Mouse (Mus musculus) lung, embryonic 15.5 days (tissue): Measurements from ENCODE around the gene Psmd8. TPM values are rescaled to one million over a fixed set of nuclear protein-coding genes. Genes with fewer than 3 reads are reported as not detected.
A peak's percentile ranks its signal among the peaks of the same experiment; 100 is the strongest.

ENCODE experiments used
- ATAC-seq: fragments of 200-750 bp; cut with Nextera tagmentation; 2 replicates; pipeline ENCODE4 v1.8.0; 2017; ENCODE audit warnings: moderate number of reproducible peaks, borderline replicate concordance; ENCODE audit not compliant: low FRiP score, low TSS enrichment; ENCODE audit errors: extremely low read depth
- H3K27ac ChIP-seq: fragments of 300-500 bp; sonication (generic); 2 replicates; pipeline ENCODE4 v1.5.1; 2015; ENCODE audit warnings: moderate library complexity, mild to moderate bottlenecking, inconsistent platforms
- H3K27me3 ChIP-seq: fragments of 300-500 bp; sonication (generic); 2 replicates; pipeline ENCODE4 v1.6.1; 2015; ENCODE audit warnings: inconsistent platforms
- H3K36me3 ChIP-seq: fragments of 300-500 bp; sonication (generic); 2 replicates; pipeline ENCODE4 v1.6.1; 2015; ENCODE audit warnings: inconsistent platforms
- H3K4me1 ChIP-seq: fragments of 300-500 bp; sonication (generic); 2 replicates; pipeline ENCODE4 v1.6.1; 2015; ENCODE audit warnings: inconsistent platforms
- H3K4me2 ChIP-seq: fragments of 300-500 bp; sonication (generic); 2 replicates; pipeline ENCODE4 v1.6.1; 2015; ENCODE audit warnings: inconsistent platforms, mild to moderate bottlenecking, moderate library complexity
- H3K4me3 ChIP-seq: fragments of 300-500 bp; sonication (generic); 2 replicates; pipeline ENCODE4 v1.5.1; 2015; ENCODE audit warnings: mild to moderate bottlenecking, inconsistent platforms
- H3K9ac ChIP-seq: fragments of 300-500 bp; sonication (generic); 2 replicates; pipeline ENCODE4 v1.6.1; 2015; ENCODE audit warnings: inconsistent platforms
- H3K9me3 ChIP-seq: fragments of 300-500 bp; sonication (generic); 2 replicates; pipeline ENCODE4 v1.6.1; 2016; ENCODE audit warnings: inconsistent platforms
- WGBS: fragments of 180-500 bp; shearing (Covaris S2); methylation state at CpG from one replicate; pipeline ENCODE4 v1.1.7; 2015; 5-methylcytosine and 5-hydroxymethylcytosine counted together
- polyA plus RNA-seq: library from polyadenylated mRNA; unstranded; fragments of >200 nt; fragmentation: Nextera tagmentation; extraction: Ambion mirVana; gene quantifications from 2 replicates; pipeline ENCODE4 v1.2.1, GENCODE M21; 2015

Gene Psmd8
- polyA plus RNA-seq, 1 experiment from 2014 or later = 267 TPM

- peak overlapping the region; percentile 85 for H3K27ac ChIP-seq
- ATAC-seq = peak; percentile 77
- 0% methylated on average over 30 of the region's 39 CpGs for WGBS
- H3K4me2 ChIP-seq = peak overlapping the region; percentile 91
- peak overlapping the region; percentile 44 for H3K9ac ChIP-seq
- no peaks in the 10 kb centered on the region for H3K9me3 ChIP-seq
- peaks cover 42% of the 10 kb centered on the region for H3K4me1 ChIP-seq
- peaks cover 59% of the 10 kb centered on the region for H3K27me3 ChIP-seq
- H3K4me3 ChIP-seq = peak overlapping the region; percentile 61
- H3K36me3 ChIP-seq = peaks cover 14% of the 10 kb centered on the region
Measured at GRCm38 (mm10) chr7:29169231-29170065, 11.1 kb downstream of the Psmd8 start.

DNA sequence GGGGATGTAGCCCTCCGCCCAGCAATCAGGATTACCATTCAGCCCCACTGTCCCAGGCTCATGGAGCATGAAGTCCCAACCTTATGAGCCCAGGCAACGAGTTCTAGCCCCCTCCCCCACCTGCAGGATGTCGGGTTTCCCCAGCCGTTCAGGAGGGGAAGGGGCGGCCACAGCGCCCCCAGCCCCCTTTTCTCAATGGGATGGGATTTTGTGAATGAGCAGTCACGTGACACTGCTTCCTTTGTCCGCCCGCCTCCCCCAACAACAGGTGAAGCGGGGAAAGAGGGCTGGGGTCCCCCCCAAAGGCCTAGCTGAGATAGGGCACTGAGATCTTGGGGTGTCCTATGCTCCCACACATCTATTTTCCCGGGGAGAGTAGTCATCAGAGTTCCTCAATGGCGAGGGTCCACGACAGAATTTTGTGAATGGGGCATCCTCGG lies 11.7 kb downstream of the Psmd8 start:
- peak overlapping the region; percentile 61 for H3K4me3 ChIP-seq
- no peak overlapping the region for H3K27ac ChIP-seq
- WGBS = under 1% methylated on average over 13 of the region's 14 CpGs
- peaks cover 8% of the 10 kb centered on the region for H3K36me3 ChIP-seq
- H3K9ac ChIP-seq = peak overlapping the region; percentile 44
- peak overlapping the region; percentile 91 for H3K4me2 ChIP-seq
- H3K27me3 ChIP-seq = peaks cover 54% of the 10 kb centered on the region
- H3K4me1 ChIP-seq = peaks cover 42% of the 10 kb centered on the region
- ATAC-seq = no peak
- no peaks in the 10 kb centered on the region for H3K9me3 ChIP-seq

GRCm38 (mm10) chr7:29168121-29168695 lies 12.3 kb downstream of the Psmd8 start:
- peak overlapping the region; percentile 91 for H3K4me2 ChIP-seq
- no peak overlapping the region for H3K27ac ChIP-seq
- peak overlapping the region; percentile 61 for H3K4me3 ChIP-seq
- peaks cover 2% of the 10 kb centered on the region; the same call in 1 of the 2 replicates for H3K36me3 ChIP-seq
- no peaks in the 10 kb centered on the region for H3K9me3 ChIP-seq
- no peak overlapping the region for H3K9ac ChIP-seq
- H3K4me1 ChIP-seq = peaks cover 43% of the 10 kb centered on the region
- ATAC-seq = no peak
- H3K27me3 ChIP-seq = peaks cover 47% of the 10 kb centered on the region
- WGBS = 10% methylated on average over 10 of the region's 10 CpGs

GRCm38 (mm10) chr7:29167656-29168055 lies 12.8 kb downstream of the Psmd8 start:
- no peak for ATAC-seq
- Histone ChIP-seq H3K9ac (no peak overlapping the region), H3K36me3 (no peaks in the 10 kb centered on the region; the same call in 1 of the 2 replicates), H3K9me3 (no peaks in the 10 kb centered on the region), H3K27me3 (peaks cover 42% of the 10 kb centered on the region), H3K4me3 (no peak overlapping the region), H3K4me2 (no peak overlapping the region), H3K27ac (no peak overlapping the region), H3K4me1 (peaks cover 47% of the 10 kb centered on the region)
- 20% methylated on average over 19 of the region's 19 CpGs for WGBS

- 15% methylated on average over 9 of the region's 9 CpGs for WGBS
- Histone ChIP-seq H3K9me3 (no peaks in the 10 kb centered on the region), H3K4me1 (peaks cover 17% of the 10 kb centered on the region), H3K36me3 (no peaks in the 10 kb centered on the region), H3K27me3 (peaks cover 32% of the 10 kb centered on the region), H3K4me2 (peak overlapping the region; percentile 6; the same call in 1 of the 2 replicates), H3K27ac (0 out of 2 replicates have a peak overlapping the region, but pooled peaks have one; percentile 11), H3K9ac (no peak overlapping the region), H3K4me3 (no peak overlapping the region)
- ATAC-seq = peak; percentile 50; the same call in 1 of the 2 replicates
Measured at GRCm38 (mm10) chr7:29162750-29163525, 17.6 kb downstream of the Psmd8 start.

GRCm38 (mm10) chr7:29162294-29162693 lies 18.2 kb downstream of the Psmd8 start:
- peaks cover 17% of the 10 kb centered on the region for H3K4me1 ChIP-seq
- H3K9ac ChIP-seq = no peak overlapping the region
- 41% methylated on average over 5 of the region's 5 CpGs for WGBS
- no peak for ATAC-seq
- peak overlapping the region; percentile 11; the same call in 1 of the 2 replicates for H3K27ac ChIP-seq
- H3K4me3 ChIP-seq = no peak overlapping the region
- peak overlapping the region; percentile 6; the same call in 1 of the 2 replicates for H3K4me2 ChIP-seq
- H3K36me3 ChIP-seq = no peaks in the 10 kb centered on the region
- peaks cover 30% of the 10 kb centered on the region for H3K27me3 ChIP-seq
- no peaks in the 10 kb centered on the region for H3K9me3 ChIP-seq

- H3K4me1 ChIP-seq = peaks cover 27% of the 10 kb centered on the region
- no peak overlapping the region for H3K4me3 ChIP-seq
- H3K27ac ChIP-seq = no peak overlapping the region
- H3K36me3 ChIP-seq = no peaks in the 10 kb centered on the region
- H3K4me2 ChIP-seq = no peak overlapping the region
- H3K27me3 ChIP-seq = peaks cover 26% of the 10 kb centered on the region
- no peak for ATAC-seq
- 4% methylated on average over 5 of the region's 5 CpGs for WGBS
- H3K9ac ChIP-seq = no peak overlapping the region
- H3K9me3 ChIP-seq = no peaks in the 10 kb centered on the region; the same call in 1 of the 2 replicates
Measured at GRCm38 (mm10) chr7:29158264-29158663, 22.2 kb downstream of the Psmd8 start.

DNA sequence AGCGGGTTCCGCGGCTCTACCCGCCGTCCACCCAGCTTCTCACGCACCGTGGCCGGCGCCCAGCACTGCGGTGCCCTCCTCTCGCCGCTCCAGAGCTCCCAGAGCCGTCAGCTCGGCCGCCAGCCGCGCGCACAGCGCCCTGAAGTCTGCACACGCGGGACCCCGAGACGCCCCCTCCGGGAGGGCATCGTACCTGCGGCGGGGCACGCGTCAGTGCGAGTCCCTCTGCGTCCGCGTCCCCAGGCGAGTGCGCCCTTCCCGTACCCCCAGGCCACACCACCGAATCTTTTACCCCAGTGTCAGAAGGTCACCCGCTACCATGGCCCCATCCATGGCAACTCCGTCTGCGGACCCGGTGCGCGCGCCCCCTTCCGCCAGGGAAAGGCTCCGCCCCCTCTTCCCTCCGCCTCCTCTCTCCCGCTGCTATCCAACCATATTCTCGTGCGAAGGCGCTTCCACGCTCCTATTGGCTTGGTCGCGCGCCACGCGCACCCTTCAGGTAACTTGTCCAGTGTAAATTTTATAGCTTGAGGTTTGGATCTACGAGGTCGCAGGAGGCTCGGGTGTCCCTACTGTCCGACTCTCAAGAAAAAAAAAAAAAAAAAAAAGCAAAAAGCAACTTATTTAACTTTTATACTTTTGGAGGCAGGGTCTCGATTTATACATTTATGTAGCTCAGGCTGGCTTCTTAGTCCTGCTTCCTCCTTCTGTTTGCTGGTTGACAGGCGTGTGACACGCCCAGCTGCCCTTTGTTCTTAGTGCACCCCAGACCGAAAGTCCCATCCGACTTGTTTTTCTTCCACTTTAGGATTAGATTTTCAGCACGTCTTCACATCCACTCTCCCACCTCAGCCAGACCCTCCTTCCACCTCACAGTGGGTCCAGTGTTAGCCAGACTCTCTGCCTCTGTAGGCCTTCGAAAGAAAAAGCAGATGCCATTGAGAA lies 24.4 kb downstream of the Psmd8 start, which contains the start of gene Fam98c:
Fam98c (minus strand) TSS at position 397 of the 945 bp plus-strand sequence.
- H3K9ac ChIP-seq = peak within 1 kb of the TSS; percentile 85
- no peaks in the 10 kb centered on the region for H3K36me3 ChIP-seq
- H3K27ac ChIP-seq = peak within 1 kb of the TSS; percentile 91
- peak within 1 kb of the TSS; percentile 92 for H3K4me3 ChIP-seq
- H3K4me2 ChIP-seq = peak within 1 kb of the TSS; percentile 99
- no peaks in the 10 kb centered on the region; the same call in 1 of the 2 replicates for H3K9me3 ChIP-seq
- H3K4me1 ChIP-seq = peaks cover 10% of the 10 kb centered on the region
- 4% methylated on average over 67 of the region's 68 CpGs for WGBS
- peaks cover 26% of the 10 kb centered on the region for H3K27me3 ChIP-seq
- ATAC-seq = peak; percentile 85

GRCm38 (mm10) chr7:29155196-29155837 lies 25.2 kb downstream of the Psmd8 start:
- WGBS = 7% methylated on average over 37 of the region's 37 CpGs
- Histone ChIP-seq H3K4me3 (peak overlapping the region; percentile 92), H3K4me1 (peaks cover 10% of the 10 kb centered on the region), H3K9ac (peak overlapping the region; percentile 85), H3K27ac (peak overlapping the region; percentile 91), H3K9me3 (no peaks in the 10 kb centered on the region; the same call in 1 of the 2 replicates), H3K36me3 (no peaks in the 10 kb centered on the region), H3K4me2 (peak overlapping the region; percentile 99), H3K27me3 (peaks cover 26% of the 10 kb centered on the region)
- ATAC-seq = peak; percentile 90

DNA sequence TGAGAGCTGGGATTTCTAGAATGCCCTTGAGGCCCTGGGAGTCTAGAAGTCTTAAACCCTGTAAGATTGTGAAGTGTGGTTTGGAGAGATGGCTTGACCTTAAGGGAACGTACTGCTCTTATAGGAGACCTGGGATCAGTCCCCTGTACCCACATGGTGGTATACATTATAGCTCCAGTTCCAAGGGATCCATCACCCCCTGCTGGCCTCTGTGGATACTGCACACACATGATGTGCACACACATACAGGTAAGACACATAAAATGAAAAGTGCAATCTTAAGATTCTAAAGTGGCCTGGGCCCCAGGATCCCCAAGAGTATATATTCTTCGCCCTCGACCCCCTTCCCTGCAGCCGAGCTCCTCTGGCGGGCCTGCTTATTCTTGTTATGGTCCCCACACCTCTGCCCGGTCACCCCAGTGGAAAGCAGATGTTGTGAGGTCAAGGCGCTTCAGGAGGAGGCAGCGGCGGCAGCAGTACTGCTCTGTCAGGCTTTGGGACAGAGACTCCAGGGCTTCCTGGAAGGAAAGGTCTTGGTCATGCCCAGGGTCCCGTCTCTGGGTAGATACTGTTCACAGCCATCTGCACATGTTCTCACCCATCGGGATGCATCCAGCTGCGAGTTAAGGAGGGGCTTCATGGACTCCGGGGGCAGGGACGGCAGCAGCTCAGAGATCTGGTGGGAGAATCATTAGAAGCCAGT lies 26.3 kb downstream of the Psmd8 start:
- peaks cover 17% of the 10 kb centered on the region for H3K27me3 ChIP-seq
- H3K36me3 ChIP-seq = no peaks in the 10 kb centered on the region
- 94% methylated on average over 14 of the region's 14 CpGs for WGBS
- H3K4me1 ChIP-seq = peaks cover 10% of the 10 kb centered on the region
- H3K27ac ChIP-seq = no peak overlapping the region
- H3K9ac ChIP-seq = no peak overlapping the region
- no peak for ATAC-seq
- no peak overlapping the region for H3K4me3 ChIP-seq
- no peak overlapping the region for H3K4me2 ChIP-seq
- no peaks in the 10 kb centered on the region; the same call in 1 of the 2 replicates for H3K9me3 ChIP-seq
